Mouse (Mus musculus) cerebellum, adult 11-12 months (tissue): ENCODE measurements at regions not wholly inside any gene's neighbourhood (a gene's known extent, or its start where the extent isn't known, plus 50 kb on each side); places are given as distances from the start of the nearest gene placed in this dataset.

ENCODE experiments used
- DNase-seq: peaks from one replicate; pipeline ENCODE4 v3.0.0; 2022

DNA sequence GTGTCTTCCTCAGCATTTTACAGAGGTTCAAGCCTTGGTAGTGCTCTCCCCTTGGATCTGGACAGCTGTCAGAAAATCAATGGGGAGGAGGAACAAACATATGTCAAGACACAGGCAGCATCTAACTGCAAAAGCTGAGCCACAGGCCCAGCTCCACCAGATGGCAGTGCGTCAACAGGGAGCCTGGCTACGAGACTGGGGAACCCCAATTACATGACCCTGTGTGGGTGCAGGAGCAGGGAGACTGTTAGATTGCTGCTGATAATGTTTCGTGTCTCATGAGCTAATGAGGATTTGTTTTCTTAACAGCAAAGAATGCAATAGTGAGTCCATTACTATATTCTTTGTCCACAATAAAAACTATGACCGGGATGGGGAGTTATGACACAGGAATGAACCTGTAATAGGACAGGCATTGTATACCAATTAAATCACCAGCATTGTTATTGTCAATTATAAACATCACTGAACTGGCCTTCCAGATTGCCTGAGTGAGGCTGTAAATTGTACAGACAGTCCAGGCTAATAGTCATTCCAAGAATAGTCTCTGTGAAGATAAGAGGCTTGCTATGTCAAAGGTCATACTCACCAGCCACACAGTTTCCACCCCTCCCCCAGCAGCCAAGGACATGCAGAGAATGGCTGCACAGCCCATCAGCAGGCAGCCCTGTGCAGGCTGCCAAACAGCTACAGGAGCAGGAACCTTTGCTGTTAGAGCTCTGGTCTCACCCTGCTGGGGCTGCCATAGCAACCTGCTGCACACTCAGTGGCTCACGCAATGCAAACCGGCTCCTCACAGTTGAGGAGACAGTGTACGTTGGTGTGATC, 58.8 kb upstream of the Barx2 start:
- peak; percentile 29 for DNase-seq

DNA sequence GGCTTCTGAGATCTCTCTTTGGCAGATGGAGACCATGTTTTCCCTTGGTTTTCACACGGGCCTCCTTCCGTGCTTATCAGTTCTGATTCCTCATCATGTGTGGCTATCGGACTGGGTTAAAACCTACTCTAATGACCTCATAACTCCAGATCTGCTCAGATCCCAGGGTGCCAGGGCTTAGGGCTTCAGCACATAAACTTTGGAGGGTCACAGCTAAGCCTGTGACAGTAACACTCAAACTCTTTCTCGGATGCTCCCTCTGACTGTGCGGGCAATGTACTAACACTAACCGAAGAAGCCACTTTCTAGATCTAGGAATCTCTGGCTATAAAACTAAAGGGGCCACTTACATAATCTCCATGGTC, 59.3 kb upstream of the Barx2 start:
- DNase-seq = no peak

DNA sequence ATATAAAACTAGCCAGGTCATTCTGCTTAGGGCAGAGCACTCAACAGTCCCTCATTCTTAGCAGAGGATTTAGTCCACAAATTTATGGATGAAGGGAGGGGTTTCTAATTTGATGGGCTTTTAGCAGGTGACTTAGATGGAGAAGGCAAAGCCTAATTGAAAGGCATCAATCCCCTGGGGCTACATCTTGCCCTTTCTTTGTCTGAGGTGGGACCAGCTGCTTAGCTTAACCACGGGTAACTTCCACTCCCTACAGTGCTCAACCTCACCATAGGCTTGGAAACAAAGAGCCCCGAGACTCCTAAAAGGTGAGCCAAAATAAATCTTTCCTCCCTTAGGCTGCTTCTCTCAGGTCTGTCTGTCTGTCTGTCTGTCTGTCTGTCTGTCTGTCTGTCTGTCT, 62.9 kb upstream of the Barx2 start:
- DNase-seq = no peak

DNA sequence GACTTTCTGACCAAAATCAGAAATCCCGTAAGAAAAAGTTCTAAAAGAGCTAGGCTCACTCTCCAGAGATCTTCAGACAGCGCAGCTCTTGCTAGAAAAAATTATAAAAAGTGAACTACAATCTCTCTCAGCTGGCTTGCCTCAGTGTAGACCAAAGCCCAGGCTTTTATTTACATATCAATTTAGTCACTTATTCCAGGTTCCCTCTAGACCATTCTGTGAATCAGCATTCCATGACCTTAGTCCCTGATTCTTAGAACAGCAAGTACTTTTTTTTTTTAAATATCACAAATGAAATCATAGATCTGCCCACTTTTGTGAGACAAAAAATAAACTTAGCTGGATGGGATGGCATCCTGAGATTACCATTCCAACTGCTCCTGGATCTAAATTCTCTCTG, 64.8 kb upstream of the Barx2 start:
- DNase-seq = no peak

DNA sequence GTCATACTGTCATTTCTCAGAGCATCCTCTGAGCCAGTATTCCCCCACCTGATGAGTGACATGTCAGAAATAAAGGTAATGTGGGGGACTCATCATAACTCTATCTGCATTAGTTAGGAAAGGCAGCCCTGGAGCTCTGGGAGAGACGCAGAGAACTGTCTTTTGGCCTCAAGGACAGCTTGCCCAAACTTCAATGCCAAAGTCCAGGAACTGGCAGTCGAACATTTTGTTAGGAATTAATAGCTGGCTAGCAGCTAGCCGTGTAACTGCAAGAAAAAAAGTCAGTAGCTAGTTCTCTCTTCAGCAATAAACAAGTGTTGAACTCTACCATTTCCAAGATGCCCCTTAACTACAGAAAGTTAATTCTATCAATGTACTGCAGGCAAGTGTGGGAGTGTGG, 65.9 kb upstream of the Barx2 start:
- no peak for DNase-seq

DNA sequence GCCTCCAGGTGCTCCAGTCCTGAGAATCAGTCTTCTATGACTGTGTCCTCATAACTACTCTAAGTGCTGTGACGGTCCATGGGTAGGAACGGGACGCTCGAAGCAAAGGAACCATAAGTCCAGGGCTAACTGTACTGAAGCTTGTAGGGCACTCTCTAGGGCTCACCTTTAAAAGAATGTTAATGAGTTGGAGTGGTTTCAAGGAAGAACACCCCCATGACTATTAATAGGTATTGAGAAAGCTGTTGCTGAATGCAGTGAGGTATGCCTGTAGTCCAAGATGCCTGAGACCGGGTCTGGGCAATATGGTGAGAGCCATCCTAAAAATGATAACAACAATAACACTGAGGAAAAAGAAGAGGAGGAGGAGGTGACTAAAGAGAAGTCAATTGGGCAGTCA, 67.2 kb upstream of the Barx2 start:
- DNase-seq = no peak

DNA sequence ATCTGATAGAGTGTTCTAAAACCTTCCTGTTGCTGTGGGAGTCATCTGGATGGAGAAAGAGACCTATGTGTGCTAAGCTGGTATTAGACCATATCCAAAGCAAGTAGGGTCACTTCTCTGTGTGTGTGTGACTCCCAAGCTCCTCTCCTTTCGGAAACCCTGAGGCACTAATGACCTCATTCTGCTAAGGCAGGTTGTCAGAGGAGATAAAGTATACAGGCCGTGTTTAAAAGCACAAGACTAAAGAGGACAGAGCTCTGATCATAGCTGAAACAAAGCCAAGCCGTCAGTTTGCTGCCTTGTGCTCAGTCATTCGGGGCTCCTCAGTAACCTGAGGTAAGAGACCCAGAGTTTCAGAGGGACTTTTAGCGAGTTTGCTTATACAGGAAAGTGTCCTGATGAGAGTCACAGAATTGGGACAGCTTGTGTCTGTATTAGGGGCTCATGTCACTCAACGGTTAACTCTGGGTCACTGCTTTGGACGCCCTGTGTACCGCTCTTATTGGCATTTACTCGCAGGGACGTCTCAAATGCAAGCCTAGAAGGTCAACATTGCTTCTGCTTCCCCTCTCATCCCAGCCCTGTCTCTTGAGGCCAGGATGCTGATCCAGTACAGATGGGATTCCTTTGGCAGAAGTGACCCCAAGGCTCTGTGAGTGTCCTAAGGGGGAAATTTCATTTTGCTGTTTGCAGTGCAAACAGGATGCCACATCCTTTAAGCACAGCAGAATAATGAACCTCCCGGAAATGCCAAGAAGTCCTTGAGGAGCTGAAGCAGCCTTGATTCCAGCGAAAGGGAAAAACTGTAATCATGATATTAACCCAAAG, 70.7 kb upstream of the Barx2 start:
- DNase-seq = no peak

DNA sequence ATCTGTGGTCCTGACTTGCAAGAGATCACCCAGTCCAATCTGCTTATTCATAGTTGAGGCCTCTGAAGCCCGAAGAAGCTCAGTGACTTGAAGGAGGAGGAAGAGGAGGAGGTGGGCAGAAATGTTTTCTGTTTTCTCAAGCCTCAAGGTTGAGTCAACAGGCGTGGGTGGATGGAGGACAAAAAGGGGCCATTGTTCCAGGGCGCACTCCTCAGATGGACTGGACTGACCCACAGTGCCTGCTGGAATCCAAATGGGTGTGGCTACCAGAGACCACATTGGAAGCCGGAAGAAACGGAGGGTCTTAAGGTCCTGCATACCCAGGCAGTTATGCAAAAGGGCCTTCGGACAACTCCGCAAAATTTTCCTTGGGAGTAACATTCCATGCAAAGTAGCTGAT, 75.6 kb upstream of the Barx2 start:
- DNase-seq = no peak

DNA sequence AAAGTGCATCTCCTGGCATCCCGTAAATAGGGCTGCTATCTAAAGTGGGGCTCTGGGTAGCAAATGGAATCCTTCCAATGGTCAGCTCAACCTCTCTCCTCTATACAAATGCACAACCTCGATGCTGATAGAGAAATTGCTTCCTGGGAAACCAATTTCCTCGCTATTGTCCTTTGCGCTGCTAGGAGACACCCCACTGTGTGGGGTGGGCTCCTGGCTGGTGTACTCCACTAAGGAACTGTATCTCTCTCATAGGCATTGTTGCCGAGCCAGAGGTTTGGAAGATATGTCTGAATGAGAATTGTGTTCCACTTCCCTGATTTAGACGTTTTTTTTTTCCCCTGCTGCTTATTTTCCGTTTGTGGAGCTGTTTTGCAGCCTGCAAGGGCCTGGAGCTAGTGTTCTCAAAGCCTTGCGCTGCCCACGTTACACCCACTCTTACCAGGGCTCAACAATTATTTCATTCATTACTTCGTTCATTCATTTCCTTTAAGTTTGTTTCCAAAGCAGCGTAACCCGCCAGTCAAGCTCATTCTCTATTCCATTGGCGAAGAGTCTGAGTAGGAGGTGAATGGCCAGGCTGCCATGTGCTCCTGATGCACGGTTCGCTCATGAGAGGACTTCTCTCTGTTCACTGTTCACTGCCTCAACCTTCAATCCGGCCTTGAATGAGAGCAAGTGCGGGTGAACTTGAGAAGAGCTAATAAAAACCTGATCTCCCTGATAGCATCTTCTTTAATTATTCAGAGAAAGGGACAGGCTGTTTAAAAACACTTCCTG, 76.5 kb upstream of the Barx2 start:
- DNase-seq = no peak

DNA sequence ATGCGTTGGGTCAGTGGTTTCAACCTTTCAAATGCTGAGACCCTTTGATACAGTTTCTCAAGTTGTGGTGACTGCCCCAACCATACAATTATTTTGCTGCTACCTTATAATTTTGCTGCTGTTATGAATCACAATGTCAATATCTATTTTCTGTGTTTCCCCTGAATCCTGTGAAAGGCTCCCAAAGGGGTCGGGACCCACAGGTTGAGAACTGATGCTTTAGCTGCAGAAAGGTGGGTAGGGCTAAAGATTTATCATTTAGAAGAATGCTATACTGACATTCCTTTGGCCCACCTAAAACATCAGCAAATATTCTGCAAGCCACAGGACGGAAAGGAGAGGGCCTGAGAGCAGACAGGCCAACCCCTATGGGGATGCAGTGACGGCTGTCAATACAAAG, 77.2 kb upstream of the Barx2 start:
- no peak for DNase-seq

DNA sequence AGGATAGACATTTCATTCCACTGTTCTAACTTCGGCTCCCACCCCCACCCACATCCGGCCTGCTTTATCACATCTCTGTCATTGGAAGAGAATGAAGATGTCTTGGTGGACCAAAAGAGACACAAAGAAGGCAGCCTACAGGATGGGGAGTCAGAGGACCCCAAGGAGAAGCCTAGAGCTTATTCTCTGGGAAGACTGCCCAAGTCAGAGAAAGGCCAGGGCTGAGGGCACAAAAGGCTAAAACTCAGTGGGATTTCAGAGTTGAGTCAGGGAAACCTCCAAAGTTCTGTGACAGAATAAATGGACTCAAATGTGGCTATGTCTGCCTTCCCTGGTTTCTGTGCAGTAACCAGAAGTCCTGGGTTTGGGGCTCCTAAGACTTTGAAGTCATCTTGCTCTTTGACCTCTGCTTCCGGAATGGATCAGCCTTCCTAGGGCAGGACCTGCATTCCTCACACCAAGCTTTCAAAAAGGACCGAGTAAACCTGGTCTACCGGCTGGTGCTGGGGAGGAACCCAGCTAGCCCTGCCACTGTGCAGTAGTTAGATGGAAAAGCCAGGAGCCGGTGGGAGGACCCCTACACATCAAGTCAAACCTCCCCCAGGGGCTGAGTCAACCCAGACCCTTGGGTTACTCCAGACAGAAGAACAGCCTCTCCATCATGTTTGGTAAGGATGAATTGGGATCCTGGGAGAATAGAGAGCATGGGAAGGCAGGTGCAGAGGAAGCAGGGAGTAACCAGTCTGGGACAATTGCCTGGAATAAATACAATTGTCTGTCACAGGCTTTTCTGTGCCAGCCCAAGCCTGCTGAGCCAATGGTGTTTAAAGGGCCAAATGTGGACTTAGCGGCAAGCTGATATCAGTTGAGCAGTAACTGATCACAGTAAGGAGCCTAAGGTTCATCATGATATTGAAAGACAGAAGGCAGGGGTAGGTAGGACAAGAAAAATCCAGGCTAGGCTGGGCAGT, 80.7 kb upstream of the Barx2 start:
- DNase-seq = peak; percentile 44

DNA sequence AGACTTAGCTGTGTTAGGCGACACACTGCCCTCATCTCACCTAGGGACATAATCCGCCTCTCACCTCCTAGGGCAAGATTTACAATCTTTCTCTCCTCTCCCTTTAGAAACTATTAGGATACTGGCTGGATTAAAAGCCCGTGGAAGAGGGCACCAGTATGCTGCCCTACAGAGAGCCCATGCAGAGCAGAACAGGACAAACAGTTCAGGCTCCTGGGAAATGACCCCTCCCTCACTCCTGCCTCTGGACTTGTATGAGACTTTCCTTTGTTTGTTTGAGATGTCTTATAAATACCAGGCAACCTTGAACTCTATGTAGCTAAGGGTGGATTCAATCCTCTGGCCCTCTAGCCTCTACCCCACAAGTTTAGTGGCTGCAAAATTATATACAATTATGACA, 81.8 kb upstream of the Barx2 start:
- no peak for DNase-seq

DNA sequence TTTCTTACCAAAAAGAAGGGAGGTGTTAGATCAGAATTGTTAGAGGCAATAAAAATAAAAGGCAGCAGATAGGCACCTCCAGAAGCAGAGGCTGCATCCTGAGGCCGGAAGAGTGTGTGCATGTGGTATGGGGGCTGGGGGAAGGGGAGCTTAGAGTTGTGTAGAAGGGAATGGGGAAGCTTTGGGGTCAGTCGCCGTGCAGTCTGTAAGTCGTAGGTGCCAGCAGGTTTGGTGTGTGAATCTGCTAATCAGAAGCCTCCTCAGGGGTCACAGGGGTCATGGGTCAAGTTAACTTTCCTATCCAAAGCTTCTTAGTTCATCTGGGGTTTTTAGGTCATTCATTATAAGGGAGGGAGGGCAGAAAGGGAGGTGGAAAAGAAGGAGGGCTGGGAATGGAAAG, 82.4 kb upstream of the Barx2 start:
- no peak for DNase-seq

DNA sequence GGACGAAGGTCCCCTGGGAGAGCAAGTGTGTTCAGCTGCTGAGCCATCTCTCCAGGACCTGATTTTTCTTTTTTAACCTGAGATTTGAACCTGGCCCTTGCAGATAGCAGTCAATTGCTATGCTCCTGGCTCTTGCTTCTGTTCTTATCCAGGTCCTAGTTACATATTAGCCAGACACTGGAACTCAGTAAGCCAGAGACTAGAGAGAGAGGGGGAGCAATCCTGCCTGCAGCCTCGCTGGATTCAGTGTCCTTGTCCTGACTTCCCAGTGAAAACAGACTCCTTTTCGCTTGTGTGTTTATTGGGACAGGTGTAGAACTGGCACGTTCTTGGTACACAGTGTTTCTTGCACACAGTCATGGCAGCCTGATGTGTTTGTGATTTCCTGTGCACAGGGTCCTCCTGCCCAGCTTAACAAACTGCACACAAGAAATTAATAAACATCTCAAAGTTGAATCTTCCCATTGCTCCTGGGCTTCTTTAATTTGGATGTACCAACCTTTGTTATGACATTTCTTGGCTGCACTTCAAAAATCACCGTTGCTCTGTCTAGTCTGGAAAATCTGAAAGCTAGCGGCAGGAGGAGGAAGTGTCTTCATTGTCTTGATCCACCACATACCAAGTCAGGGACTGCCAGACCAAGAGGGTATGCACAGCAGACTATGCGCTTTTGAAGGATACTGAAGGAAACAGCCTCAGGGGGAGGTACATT, 83.4 kb upstream of the Barx2 start:
- no peak for DNase-seq

DNA sequence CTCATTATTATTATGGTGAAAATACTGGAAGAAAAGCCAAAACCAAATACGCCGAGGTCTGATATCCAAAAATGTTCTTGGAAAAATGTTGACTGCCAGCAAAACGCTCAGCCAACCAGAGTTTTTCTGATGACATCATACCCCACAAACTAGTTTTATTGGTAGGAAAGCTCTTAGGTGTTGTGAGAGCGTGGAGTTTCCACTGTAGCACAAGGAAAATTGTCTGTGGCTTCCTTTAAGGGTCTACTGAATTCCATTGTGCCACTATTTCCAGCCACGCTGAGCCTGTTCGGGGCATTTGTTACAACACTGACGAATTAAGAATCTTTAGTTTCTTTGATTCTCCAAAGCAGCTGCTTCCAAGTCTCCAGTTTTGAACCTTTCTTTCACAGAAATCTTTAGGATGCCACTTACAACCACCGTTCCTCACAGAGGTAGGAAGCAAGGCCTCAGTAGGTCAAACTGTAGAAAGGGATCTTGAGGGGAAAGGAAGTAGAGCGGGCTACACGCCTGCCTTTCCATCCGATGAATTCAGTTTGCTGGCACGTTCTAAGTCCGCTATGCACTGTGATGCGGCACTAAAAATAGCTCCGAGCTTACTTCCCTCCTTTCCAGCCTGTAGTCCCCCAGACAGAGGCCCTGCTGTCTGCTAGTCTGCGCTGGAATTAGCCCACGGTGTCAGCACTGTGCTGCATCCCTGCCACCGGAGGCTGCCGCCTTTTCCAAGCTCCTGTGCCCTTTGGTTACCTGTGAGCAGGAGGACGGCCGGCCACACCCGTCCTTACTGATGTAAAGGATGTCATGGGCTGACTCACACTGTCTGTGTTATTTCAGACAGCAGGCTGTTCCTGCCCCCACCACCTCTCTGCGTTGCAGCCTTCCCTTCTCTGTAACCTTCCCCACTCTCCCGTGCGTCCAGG, 84.2 kb upstream of the Barx2 start:
- no peak for DNase-seq

DNA sequence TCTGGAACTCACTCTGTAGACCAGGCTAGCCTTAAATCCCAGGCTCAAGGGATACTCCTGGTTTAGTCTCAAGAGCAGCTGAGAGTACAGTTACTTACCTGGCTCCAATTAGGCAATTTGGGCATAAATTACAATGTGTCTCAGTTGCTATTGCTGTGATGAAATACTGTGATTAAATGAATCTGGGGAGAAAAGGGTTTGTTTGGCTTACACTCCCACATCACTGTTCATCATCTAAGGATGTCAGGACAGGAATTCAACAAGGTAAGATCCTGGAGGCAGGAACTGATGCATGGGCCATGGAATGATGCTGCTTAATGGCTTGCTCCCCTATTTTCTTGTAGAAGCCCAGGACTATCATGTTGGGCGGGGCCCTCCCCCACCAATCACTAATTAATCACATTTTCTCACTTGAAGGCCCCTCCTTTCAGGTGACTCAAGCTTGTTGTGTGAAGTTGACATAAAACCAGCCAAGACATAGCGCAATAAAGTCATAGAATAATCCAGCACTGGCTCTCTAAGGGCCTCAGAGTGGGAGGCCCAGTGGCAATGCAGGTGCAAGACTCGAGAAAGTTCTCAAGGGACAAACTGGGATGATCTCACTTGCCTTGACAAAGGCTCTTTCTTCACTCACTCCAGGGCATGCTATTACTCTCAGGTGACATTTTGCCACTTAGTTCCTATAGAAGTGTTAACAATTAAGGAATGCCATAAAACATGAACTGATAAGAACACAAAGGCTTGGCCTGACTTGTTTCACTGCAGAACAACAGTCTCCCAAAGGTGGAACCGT, 85.4 kb upstream of the Barx2 start:
- DNase-seq = no peak

DNA sequence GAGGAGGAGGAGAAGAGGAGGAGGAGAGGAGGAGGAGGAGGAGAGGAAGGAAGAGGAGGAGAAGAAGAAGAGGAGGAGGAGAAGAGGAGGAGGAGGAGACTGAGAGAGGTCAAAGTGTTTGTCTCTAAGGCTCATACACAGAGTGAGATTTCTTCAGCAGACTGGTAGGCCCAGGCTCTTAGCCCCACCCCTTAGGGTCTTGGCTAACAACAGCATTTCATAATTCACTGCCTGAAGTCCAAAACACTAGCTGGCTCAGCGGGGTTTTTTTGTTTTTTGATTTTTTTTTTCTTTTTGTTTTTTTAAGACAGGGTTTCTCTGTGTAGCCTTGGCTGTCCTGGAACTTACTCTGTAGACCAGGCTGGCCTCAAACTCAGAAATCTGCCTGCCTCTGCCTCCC, 86.5 kb upstream of the Barx2 start:
- DNase-seq = no peak

DNA sequence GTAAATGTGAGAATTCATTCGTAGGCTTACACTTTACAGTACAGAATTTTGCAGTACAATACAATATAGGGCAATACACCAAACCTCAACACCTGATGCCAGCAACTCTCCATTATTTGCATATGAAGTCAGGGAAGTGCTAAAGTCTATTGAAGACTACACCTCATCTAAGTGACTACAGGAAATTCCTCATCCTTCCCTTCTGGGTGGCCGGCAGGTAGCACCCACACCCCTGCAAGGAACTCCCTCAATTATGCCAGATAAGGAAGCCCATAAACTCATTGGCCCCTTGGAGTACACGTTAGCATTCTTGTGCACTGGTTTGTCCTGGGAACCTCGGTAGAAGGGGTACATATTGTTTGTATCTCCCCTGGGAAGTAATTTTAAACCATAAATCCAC, 89.7 kb upstream of the Barx2 start:
- DNase-seq = no peak

DNA sequence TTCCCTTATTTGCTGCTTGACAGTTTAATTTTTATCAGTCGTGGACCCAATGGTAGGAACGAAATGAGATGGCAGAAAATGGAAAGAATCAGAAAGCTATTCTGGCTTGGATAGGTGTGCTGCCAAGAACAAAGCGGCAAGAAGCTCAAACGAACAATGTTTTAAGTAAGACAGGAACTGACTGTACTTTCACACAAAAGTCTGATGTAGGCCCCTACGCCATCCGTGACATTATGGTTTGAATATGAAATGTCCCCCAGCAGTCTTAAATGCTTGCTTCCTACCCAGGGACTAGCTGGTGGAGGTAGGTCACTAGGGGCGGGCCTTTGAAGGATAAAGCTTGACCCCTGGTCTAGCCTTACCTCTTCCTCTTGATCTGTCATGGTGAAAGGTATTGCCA, 90.5 kb upstream of the Barx2 start:
- no peak for DNase-seq

DNA sequence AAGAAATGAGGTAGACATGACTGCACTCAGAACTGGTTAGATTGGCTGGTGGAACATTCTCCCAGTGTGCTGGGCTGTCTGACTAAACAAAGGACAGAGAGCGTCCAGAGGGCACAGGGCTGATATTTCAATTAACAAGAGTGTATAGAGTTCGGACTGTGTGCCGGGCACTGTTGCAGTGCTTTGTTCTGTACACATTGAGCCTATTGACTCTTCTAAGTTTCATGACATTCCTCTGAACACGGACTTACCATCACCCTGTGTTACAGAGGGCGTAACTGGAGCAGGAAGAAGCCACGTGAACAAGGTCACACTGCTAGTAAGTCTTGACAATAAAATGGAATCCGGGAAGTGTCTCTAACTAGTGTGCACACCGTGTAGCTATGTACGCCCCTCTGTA, 92.1 kb upstream of the Barx2 start:
- DNase-seq = no peak
